Mouse (Mus musculus) erythroblast, embryonic 14.5 days (primary cell): ENCODE results near the gene Dhfr.

Experiments used
- GATA1 ChIP-seq: IDR thresholded peaks from 2 replicates; pipeline ENCODE4 v1.6.1; 2012; ENCODE audit warnings: low read length, inconsistent platforms, mixed read lengths
- TAL1 ChIP-seq: IDR thresholded peaks from 3 replicates; pipeline ENCODE4 v1.6.1; 2012; ENCODE audit warnings: low read length, inconsistent platforms, mixed read lengths

DNA sequence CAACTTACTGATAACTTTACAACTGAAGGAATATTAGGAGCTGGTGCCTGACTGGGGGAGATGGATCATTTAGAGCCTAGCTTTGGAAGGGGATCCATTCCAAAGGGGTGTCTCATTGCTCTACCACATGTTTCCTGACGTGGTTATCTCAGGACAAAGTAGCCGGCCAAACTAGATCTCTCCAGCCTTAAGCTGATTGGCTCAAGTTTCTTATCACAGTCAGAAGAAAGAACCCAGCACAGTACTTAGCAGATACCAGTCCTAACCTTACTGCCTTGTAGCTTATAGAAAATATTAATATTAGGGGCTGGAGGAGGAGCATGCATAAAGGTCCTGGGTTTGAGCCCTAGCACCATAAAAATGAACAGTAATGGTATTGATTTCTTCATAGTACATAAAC lies 7.1 kb downstream of the Dhfr start:
- TF ChIP-seq GATA1 (no peak), TAL1 (no peak)
